Mouse (Mus musculus) monocyte, adult 2 months (primary cell): ENCODE data around the gene Sstr3.

ENCODE experiments used
- DNase-seq, 2 experiments: peaks; one replicate each; pipeline ENCODE4 v3.0.0; 2022; ENCODE audit warnings: low spot score in 2 of 2, low read depth in 1 of 2

Gene Sstr3

GRCm38 (mm10) chr15:78544561-78545001 is at the start of gene Sstr3:
Sstr3 (minus strand) TSS chr15:78544685.
- DNase-seq: no peak

GRCm38 (mm10) chr15:78593896-78594425 is 49.5 kb upstream of the Sstr3 start:
- DNase-seq: no peak

GRCm38 (mm10) chr15:78592452-78592968 is 48.0 kb upstream of the Sstr3 start:
- DNase-seq: no peak

- peak in 1 of 2 experiments; percentile 48 for DNase-seq
Observed at GRCm38 (mm10) chr15:78591680-78592451, 47.4 kb upstream of the Sstr3 start.

GRCm38 (mm10) chr15:78590785-78591184 is 46.3 kb upstream of the Sstr3 start:
- DNase-seq: no peak

- DNase-seq: no peak
Observed at GRCm38 (mm10) chr15:78589936-78590335, 45.5 kb upstream of the Sstr3 start.

GRCm38 (mm10) chr15:78588900-78589299 is 44.4 kb upstream of the Sstr3 start:
- peak; percentile 76 to 84 for DNase-seq

- DNase-seq: no peak
Observed at GRCm38 (mm10) chr15:78588049-78588448, 43.6 kb upstream of the Sstr3 start.

GRCm38 (mm10) chr15:78587050-78587994 is 42.8 kb upstream of the Sstr3 start:
- DNase-seq: peak; percentile 63 to 84

- no peak for DNase-seq
Observed at GRCm38 (mm10) chr15:78585404-78585803, 40.9 kb upstream of the Sstr3 start.

- DNase-seq: no peak
Observed at GRCm38 (mm10) chr15:78583352-78583751, 38.9 kb upstream of the Sstr3 start.

- DNase-seq: no peak
Observed at GRCm38 (mm10) chr15:78576284-78576810, 31.9 kb upstream of the Sstr3 start.

GRCm38 (mm10) chr15:78572658-78573397 is 28.3 kb upstream of the Sstr3 start, which contains the start of gene Rac2:
Rac2 (minus strand) TSS chr15:78572783.
- peak; percentile 42 to 55 for DNase-seq

- DNase-seq: no peak
Observed at GRCm38 (mm10) chr15:78572270-78572600, 27.8 kb upstream of the Sstr3 start.

- DNase-seq: peak; percentile 28 to 50
Observed at GRCm38 (mm10) chr15:78571554-78572269, 27.2 kb upstream of the Sstr3 start.

- no peak for DNase-seq
Observed at GRCm38 (mm10) chr15:78570170-78570569, 25.7 kb upstream of the Sstr3 start.

GRCm38 (mm10) chr15:78567608-78568120 is 23.2 kb upstream of the Sstr3 start:
- DNase-seq: no peak

GRCm38 (mm10) chr15:78564764-78565435 is 20.4 kb upstream of the Sstr3 start:
- DNase-seq: no peak

GRCm38 (mm10) chr15:78563937-78564336 is 19.5 kb upstream of the Sstr3 start:
- peak in 1 of 2 experiments; percentile 41 for DNase-seq
